Mouse (Mus musculus) cerebellum, adult 2 months (tissue): ENCODE measurements around the gene Nrxn3. TPM values are rescaled to one million over a fixed set of nuclear protein-coding genes. Genes with fewer than 3 reads are reported as not detected.
A peak's percentile ranks its signal among the peaks of the same experiment; 100 is the strongest.

Experiments used
- DNase-seq, 2 experiments: peaks; one replicate each; pipeline ENCODE4 v3.0.0; 2021
- H3K27ac ChIP-seq: fragments of 200-500 bp; 2 replicates; pipeline ENCODE4 v1.5.1; 2012; ENCODE audit warnings: low read length, control low read depth, inconsistent platforms; ENCODE audit not compliant: insufficient read depth
- H3K27me3 ChIP-seq: fragments of 200-500 bp; 2 replicates; pipeline ENCODE4 v1.6.1; 2012; ENCODE audit warnings: inconsistent platforms, mild to moderate bottlenecking, low read length, moderate library complexity; ENCODE audit not compliant: control insufficient read depth, insufficient read depth
- H3K4me1 ChIP-seq: fragments of 200-500 bp; 2 replicates; pipeline ENCODE4 v1.6.1; 2011; ENCODE audit warnings: low read length; ENCODE audit not compliant: control insufficient read depth, insufficient read depth
- H3K4me3 ChIP-seq: fragments of 200-500 bp; replicated peaks from 2 replicates; pipeline ENCODE3; 2011; ENCODE audit warnings: mild to moderate bottlenecking, low read depth, low read length, control low read depth; ENCODE audit not compliant: insufficient read depth
- CTCF ChIP-seq: fragments of 200-500 bp; IDR thresholded peaks from 2 replicates; pipeline ENCODE4 v1.5.1; 2011; ENCODE audit warnings: low read depth, mild to moderate bottlenecking, control low read depth, low read length, moderate library complexity, borderline replicate concordance; ENCODE audit not compliant: insufficient read depth
- POLR2A ChIP-seq: fragments of 200-500 bp; IDR thresholded peaks from 2 replicates; pipeline ENCODE4 v1.6.1; 2011; ENCODE audit warnings: low read length, control low read depth, borderline replicate concordance; ENCODE audit not compliant: insufficient read depth
- WGBS: fragments of 180-500 bp; shearing (Covaris S2); methylation state at CpG from one replicate; pipeline ENCODE4 v1.1.7; 2018; 5-methylcytosine and 5-hydroxymethylcytosine counted together
- polyA plus RNA-seq: library from polyadenylated mRNA; depleted of rRNA; stranded (reverse); fragments of >200 nt; gene quantifications from 2 replicates; pipeline ENCODE4 v1.2.3, GENCODE M21; 2012

Nrxn3 gene
- polyA plus RNA-seq, 1 experiment, result 101 TPM

GRCm38 (mm10) chr12:88726316-88726715 lies 3.6 kb downstream of the Nrxn3 start:
- H3K27ac ChIP-seq, result no peak overlapping the region
- no peak for TF ChIP-seq CTCF
- TF ChIP-seq POLR2A, result no peak
- no peak for DNase-seq
- H3K4me3 ChIP-seq, result peak overlapping the region; percentile 2
- no peaks in the 10 kb centered on the region; the same call in 1 of the 2 replicates for H3K27me3 ChIP-seq
- H3K4me1 ChIP-seq, result no peaks in the 10 kb centered on the region
- WGBS, result 92% methylated on average over 13 of the region's 13 CpGs

GRCm38 (mm10) chr12:88726755-88727154 lies 4.1 kb downstream of the Nrxn3 start:
- Histone ChIP-seq H3K27ac (no peak overlapping the region), H3K4me1 (no peaks in the 10 kb centered on the region), H3K4me3 (no peak overlapping the region), H3K27me3 (no peaks in the 10 kb centered on the region; the same call in 1 of the 2 replicates)
- no peak for DNase-seq
- TF ChIP-seq CTCF, result no peak
- TF ChIP-seq POLR2A, result no peak
- 49% methylated on average over 6 of the region's 6 CpGs for WGBS

- no peaks in the 10 kb centered on the region for H3K27me3 ChIP-seq
- no peak for TF ChIP-seq CTCF
- TF ChIP-seq POLR2A, result no peak
- no peak overlapping the region for H3K27ac ChIP-seq
- no peak overlapping the region for H3K4me3 ChIP-seq
- no peak for DNase-seq
- no peaks in the 10 kb centered on the region for H3K4me1 ChIP-seq
- WGBS, result 56% methylated on average over 2 of the region's 2 CpGs
Measured at GRCm38 (mm10) chr12:88730720-88731119, 8.0 kb downstream of the Nrxn3 start.

- H3K27me3 ChIP-seq, result no peaks in the 10 kb centered on the region; the same call in 1 of the 2 replicates
- TF ChIP-seq CTCF (no peak), POLR2A (no peak)
- H3K4me3 ChIP-seq, result no peak overlapping the region
- no peak for DNase-seq
- no peaks in the 10 kb centered on the region for H3K4me1 ChIP-seq
- WGBS, result 19% methylated on average over 1 of the region's 1 CpGs
- no peak overlapping the region for H3K27ac ChIP-seq
Measured at GRCm38 (mm10) chr12:88735045-88735444, 12.4 kb downstream of the Nrxn3 start.

- Histone ChIP-seq H3K27me3 (no peaks in the 10 kb centered on the region; the same call in 1 of the 2 replicates), H3K4me1 (no peaks in the 10 kb centered on the region), H3K27ac (no peak overlapping the region), H3K4me3 (no peak overlapping the region)
- WGBS, result 59% methylated on average over 4 of the region's 4 CpGs
- TF ChIP-seq CTCF (no peak), POLR2A (no peak)
- DNase-seq, result no peak
Measured at GRCm38 (mm10) chr12:88737081-88737480, 14.4 kb downstream of the Nrxn3 start.

- Histone ChIP-seq H3K27me3 (no peaks in the 10 kb centered on the region; the same call in 1 of the 2 replicates), H3K4me3 (no peak overlapping the region), H3K27ac (no peak overlapping the region), H3K4me1 (no peaks in the 10 kb centered on the region)
- 69% methylated on average over 4 of the region's 4 CpGs for WGBS
- TF ChIP-seq POLR2A, result no peak
- no peak for TF ChIP-seq CTCF
- DNase-seq, result no peak
Measured at GRCm38 (mm10) chr12:88738616-88739015, 15.9 kb downstream of the Nrxn3 start.

GRCm38 (mm10) chr12:88746788-88747187 lies 24.1 kb downstream of the Nrxn3 start:
- peak in 1 of 2 experiments; percentile 27 for DNase-seq
- no peaks in the 10 kb centered on the region for H3K27me3 ChIP-seq
- no peaks in the 10 kb centered on the region; the same call in 1 of the 2 replicates for H3K4me1 ChIP-seq
- H3K27ac ChIP-seq, result no peak overlapping the region
- WGBS, result 3% methylated on average over 5 of the region's 5 CpGs
- TF ChIP-seq CTCF (no peak), POLR2A (no peak)
- H3K4me3 ChIP-seq, result no peak overlapping the region

- no peaks in the 10 kb centered on the region for H3K27me3 ChIP-seq
Measured at GRCm38 (mm10) chr12:88764791-88765190, 42.1 kb downstream of the Nrxn3 start.

More at GRCm38 (mm10) chr12:88764791-88765190, 42.1 kb downstream of the Nrxn3 start:
- TF ChIP-seq CTCF, result no peak
- TF ChIP-seq POLR2A, result no peak
- H3K27ac ChIP-seq, result no peak overlapping the region
- H3K4me3 ChIP-seq, result no peak overlapping the region
- no peaks in the 10 kb centered on the region for H3K4me1 ChIP-seq
- no peak for DNase-seq
- WGBS, result 85% methylated on average over 2 of the region's 2 CpGs
